Mouse (Mus musculus): ENCODE measurements around the gene Tcf20.

- no peak for TF ChIP-seq ZNF384 (IDR thresholded peaks at IDR 0.05; ENCODE audit: low read depth, low read length)
- no peak for TF ChIP-seq POLR2A (IDR thresholded peaks at IDR 0.05; ENCODE audit: control insufficient read depth in 1 of 2, insufficient read depth in 1 of 2, low read depth in 1 of 2, low read length in 2 of 2, poor library complexity in 1 of 2)
- TF ChIP-seq CTCF (IDR thresholded peaks at IDR 0.05 in 2 of 3, conservative IDR thresholded peaks at IDR 0.05 in 1 of 3; ENCODE audit: control insufficient read depth in 1 of 3, insufficient read depth in 1 of 3, low read depth in 2 of 3, low read length in 3 of 3, poor library complexity in 1 of 3, severe bottlenecking in 1 of 3), result no peak
- TF ChIP-seq RAD21 (IDR thresholded peaks at IDR 0.05; ENCODE audit: low read depth, low read length), result no peak
- no peak for TF ChIP-seq POLR2AphosphoS5 (IDR thresholded peaks at IDR 0.05; ENCODE audit: borderline replicate concordance, low read depth, low read length)
- TF ChIP-seq MAZ (IDR thresholded peaks at IDR 0.05; ENCODE audit: low read depth, low read length), result no peak
Measured at GRCm38 (mm10) chr15:82909791-82910190, 77.9 kb downstream of the Tcf20 start.

Measured in MEL (cell line).